Mouse (Mus musculus) lung, postnatal 0 days (tissue): ENCODE measurements around the gene Il11ra1.

Experiments used
- CTCF ChIP-seq: IDR thresholded peaks from 2 replicates; pipeline ENCODE4 v1.5.1; 2016; ENCODE audit warnings: antibody characterized with exemption, mild to moderate bottlenecking
- EP300 ChIP-seq: IDR thresholded peaks from 2 replicates; pipeline ENCODE4 v1.6.1; 2016; ENCODE audit warnings: antibody characterized with exemption, mild to moderate bottlenecking, control low read depth

GRCm38 (mm10) chr4:41715082-41715481, 15.3 kb downstream of the Il11ra1 start:
- TF ChIP-seq CTCF (no peak), EP300 (no peak)
